Comparison of ENCODE assay signal across 11 mouse cellular contexts in the genomic region with DNA sequence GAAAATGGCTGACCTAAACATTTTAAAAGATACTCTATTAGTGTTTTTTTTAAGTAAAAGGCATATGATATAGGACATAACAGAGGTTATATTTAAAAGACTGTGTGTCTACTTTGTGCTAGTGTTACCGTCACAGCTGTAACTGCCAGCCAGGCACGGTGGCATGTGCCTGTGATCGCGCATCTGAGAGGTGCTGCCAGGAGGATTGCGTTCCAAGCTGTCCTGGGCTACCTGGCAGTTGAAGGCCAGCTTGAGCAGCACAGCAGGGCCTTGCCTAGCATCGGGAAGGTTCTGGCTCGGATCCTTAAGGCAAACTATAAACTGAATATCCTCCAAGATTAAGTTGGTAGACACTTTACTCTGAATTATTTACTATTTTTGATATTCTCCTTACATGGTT.
DNase-seq lines count a peak whose midpoint lies in the region; TF ChIP-seq lines count a peak whose summit lies in the region.
"Had no signal": no experiment of that assay in that cellular context is flagged by ENCODE, and none has a peak within 500 bp of the region (broad histone marks: within the 10 kb centered on the region; RNA-seq: fewer than 3 reads in every experiment).

No protein-coding gene starts in this region.

- H3K4me1 ChIP-seq in heart, embryonic 10.5 days, result no peaks in the 10 kb centered on the region

- no peak for TF ChIP-seq POLR2A in brain, embryonic 14.5 days (IDR thresholded peaks at IDR 0.05; ENCODE audit: borderline replicate concordance, extremely low read depth, insufficient read depth, insufficient read length, poor library complexity, severe bottlenecking)

- peaks cover 58% of the 10 kb centered on the region for H3K36me3 ChIP-seq in heart, embryonic 10.5 days
- H3K36me3 ChIP-seq in C2C12 (ENCODE audit: control insufficient read depth, insufficient read depth), result peaks cover 72% of the 10 kb centered on the region

- WGBS in heart, embryonic 10.5 days, result 93% methylated on average over 7 of the region's 7 CpGs

- H3K27me3 ChIP-seq in heart, embryonic 10.5 days (ENCODE audit: insufficient read depth, poor library complexity, severe bottlenecking), result no peaks in the 10 kb centered on the region
- no peaks in the 10 kb centered on the region for H3K27me3 ChIP-seq in C2C12 (ENCODE audit: control insufficient read depth, insufficient read depth, insufficient read length)
- H3K27me3 ChIP-seq: megakaryocyte, embryonic 14.5 days had no signal

- H3K27ac ChIP-seq in heart, embryonic 10.5 days, result no peak overlapping the region

- H3K79me2 ChIP-seq in C2C12 (ENCODE audit: control insufficient read depth, insufficient read depth), result peaks cover 10% of the 10 kb centered on the region

- peak overlapping the region; percentile 2 for H3ac ChIP-seq in C2C12 (ENCODE audit: control insufficient read depth, insufficient read length, low read depth)

- no peak overlapping the region for H3K4me3 ChIP-seq in heart, embryonic 10.5 days
- H3K4me3 ChIP-seq in C2C12 (ENCODE audit: insufficient read depth, poor library complexity, severe bottlenecking), result no peak overlapping the region
- H3K4me3 ChIP-seq: megakaryocyte, embryonic 14.5 days had no signal

- H3K9me3 ChIP-seq in heart, embryonic 10.5 days, result no peaks in the 10 kb centered on the region
- H3K9me3 ChIP-seq: megakaryocyte, embryonic 14.5 days had no signal

- peak; percentile 90 for DNase-seq in heart, adult 11 months
- DNase-seq in heart, embryonic 10.5 days (ENCODE audit: low spot score), result no peak
- peak; percentile 32 for DNase-seq in brain, embryonic 14.5 days (ENCODE audit: low read depth)
- peak; percentile 66 to 69 for DNase-seq in cerebellum, postnatal 36 days
- DNase-seq in right cerebral cortex, postnatal 25 days, result no peak
- no peak for DNase-seq in kidney, adult 18-20 months
- DNase-seq: adrenal gland, adult 8-10 months; kidney, adult 11 months; thymus, postnatal 4 days had no signal

- H3K79me3 ChIP-seq in C2C12 (ENCODE audit: low read depth), result no peaks in the 10 kb centered on the region

- TF ChIP-seq CTCF in C2C12 (IDR thresholded peaks at IDR 0.05; ENCODE audit: control insufficient read depth, insufficient read depth, insufficient read length), result no peak
- TF ChIP-seq CTCF in brain, embryonic 14.5 days (IDR thresholded peaks at IDR 0.05; ENCODE audit: borderline replicate concordance, extremely low read depth, insufficient read depth, insufficient read length), result no peak

TF ChIP-seq in C2C12, 6 proteins besides CTCF, POLR2A, EP300 and RAD21:
- TF ChIP-seq CEBPB (IDR thresholded peaks at IDR 0.05; ENCODE audit: low read depth), result no peak
- TF ChIP-seq MYOD1 (IDR thresholded peaks at IDR 0.05; ENCODE audit: control insufficient read depth, insufficient read length, low read depth), result no peak
- TF ChIP-seq FOSL1 (IDR thresholded peaks at IDR 0.05; ENCODE audit: insufficient read depth, low read length, poor library complexity, severe bottlenecking), result no peak
- TF ChIP-seq MYOG (IDR thresholded peaks at IDR 0.05; ENCODE audit: control insufficient read depth, extremely low read depth, insufficient read length), result no peak
- TF ChIP-seq USF1 (IDR thresholded peaks at IDR 0.05; ENCODE audit: low read depth), result no peak
- no peak for TF ChIP-seq MAX (IDR thresholded peaks at IDR 0.05)

Comparison
In these comparisons a context has a peak if more than half of its experiments do, and no peak if none do; other contexts are left out.
1. DNase-seq: peak in heart, adult 11 months (single experiment), brain, embryonic 14.5 days (single experiment) and cerebellum, postnatal 36 days (2 of 2); none in heart, embryonic 10.5 days (single experiment), right cerebral cortex, postnatal 25 days (single experiment) and kidney, adult 18-20 months (single experiment).